Mouse (Mus musculus) cortical plate, adult 2 months (tissue): ENCODE measurements around the gene Trmt112.

ENCODE experiments used
- CTCF ChIP-seq: fragments of 200-500 bp; IDR thresholded peaks from 2 replicates; pipeline ENCODE4 v1.5.1; 2011; ENCODE audit warnings: mild to moderate bottlenecking, control low read depth, low read length; ENCODE audit not compliant: insufficient read depth; ENCODE audit errors: extremely low read depth
- POLR2A ChIP-seq: fragments of 200-500 bp; IDR thresholded peaks from 2 replicates; pipeline ENCODE4 v1.6.1; 2011; ENCODE audit warnings: mild to moderate bottlenecking, low read length, control low read depth; ENCODE audit not compliant: insufficient read depth; ENCODE audit errors: extremely low read depth

DNA sequence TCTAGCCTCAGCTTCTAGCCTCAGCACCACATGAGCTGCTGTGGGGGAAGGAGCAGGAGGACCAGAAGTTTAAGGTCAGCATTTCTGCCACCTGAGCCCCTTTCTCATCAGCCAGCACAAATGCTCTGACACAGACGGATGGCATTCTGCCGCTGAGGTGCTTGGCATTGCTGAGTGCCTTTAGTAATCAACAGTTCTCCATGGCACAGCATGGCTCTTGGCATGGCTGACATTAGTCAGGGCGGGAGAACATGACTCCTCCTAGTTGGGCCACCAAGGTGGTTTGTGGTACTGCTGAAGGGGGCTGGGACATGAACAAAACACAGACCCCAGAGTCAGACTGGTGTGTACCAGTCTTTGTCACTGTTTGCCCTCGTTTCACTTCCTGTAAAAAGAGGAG, 38.7 kb downstream of the Trmt112 start:
- no peak for TF ChIP-seq CTCF
- no peak for TF ChIP-seq POLR2A
